Mouse (Mus musculus) thymus, postnatal 14 days (tissue): ENCODE results near the gene Rpl21.
"Not testable (repeated sequence)": the region's sequence is repeated elsewhere in the genome, so short reads cannot be mapped to it uniquely, and the experiment has no call there.

Source experiments
- DNase-seq: peaks from one replicate; pipeline ENCODE4 v3.0.0; 2021

The Rpl21 gene

DNA sequence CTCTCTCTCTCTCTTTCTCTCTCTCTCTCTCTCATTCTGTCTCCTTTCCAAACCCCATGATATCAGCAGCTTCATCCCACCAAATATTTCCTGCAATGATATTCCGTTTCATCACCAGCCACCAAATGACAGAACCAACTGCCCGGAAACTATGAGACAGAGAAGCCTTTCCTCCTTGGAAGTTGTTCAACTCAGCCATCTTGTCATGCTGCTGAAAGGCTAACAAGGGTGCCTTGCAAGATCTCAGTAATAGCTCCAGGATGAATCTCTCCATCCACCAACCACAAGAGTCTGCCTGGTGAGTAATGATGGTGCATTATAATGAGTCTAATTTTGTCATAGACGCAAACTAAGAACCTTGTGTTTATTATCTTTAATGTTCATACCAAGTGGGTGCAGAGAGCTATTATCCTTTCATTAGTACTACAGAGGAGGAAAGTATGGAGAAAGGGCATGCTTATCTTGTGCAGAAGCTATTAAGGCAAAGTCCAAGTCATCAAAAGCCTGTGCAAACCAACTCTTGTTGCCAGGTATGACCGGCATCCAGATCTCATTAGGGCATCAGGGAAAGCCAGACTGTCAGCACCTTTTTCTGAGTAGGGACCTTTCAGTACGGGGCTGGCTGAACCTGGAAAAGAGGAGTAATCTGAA, 40.4 kb downstream of the Rpl21 start:
- DNase-seq, result no peak

DNA sequence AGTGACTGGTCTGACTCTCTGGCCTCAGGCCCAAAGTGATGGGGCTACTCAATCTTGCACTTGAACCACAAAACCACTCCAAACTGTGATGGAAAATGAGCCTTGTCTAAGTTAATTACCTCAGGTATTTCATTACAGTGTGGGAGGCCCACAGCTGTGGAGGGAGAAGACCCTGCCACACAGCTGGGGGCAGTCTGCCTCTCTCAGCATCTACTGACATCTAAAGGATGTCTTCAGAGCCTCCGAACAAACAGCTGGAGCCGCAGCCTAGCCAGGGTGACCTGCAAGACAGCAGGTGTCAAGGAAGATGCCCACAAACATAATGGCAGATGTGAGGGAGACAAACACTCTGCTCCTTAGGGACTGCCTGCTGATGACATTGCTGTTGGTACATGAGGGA, 43.3 kb downstream of the Rpl21 start:
- no peak for DNase-seq

DNA sequence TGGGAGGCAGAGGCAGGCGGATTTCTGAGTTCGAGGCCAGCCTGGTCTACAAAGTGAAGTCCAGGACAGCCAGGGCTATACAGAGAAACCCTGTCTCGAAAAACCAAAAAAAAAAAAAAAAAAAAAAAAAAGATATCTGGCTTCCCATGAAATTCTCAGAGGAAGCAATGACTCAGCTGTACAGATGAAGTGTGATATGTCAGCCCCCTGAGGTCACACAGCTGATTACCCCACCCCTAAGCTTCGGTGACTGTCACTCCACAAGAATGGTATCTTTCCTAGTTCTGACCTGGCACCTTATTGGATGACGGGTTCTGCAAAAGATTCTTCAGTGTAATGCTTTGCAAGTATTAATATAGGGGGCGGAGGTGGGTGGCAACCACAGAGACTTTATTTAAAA, 45.2 kb downstream of the Rpl21 start:
- not testable (repeated sequence) for DNase-seq

DNA sequence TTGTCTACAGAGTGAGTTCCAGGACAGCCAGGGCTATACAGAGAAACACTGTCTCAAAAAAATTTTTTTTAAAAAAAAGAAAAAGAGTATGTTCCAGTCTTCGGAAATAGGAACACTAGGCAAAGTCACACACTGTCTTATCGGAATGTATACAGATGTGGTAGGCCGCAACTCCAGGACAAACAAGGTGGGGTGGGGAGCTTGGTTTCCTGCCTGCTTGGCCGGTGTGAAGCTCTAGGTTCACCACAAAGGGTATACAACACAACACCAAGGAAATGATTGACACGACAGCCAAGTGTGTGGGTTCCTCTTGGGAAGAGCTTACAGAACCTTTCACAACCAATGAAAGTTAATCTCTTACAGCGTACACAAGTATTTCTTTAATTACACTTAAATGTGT, 49.6 kb downstream of the Rpl21 start:
- DNase-seq, result no peak

DNA sequence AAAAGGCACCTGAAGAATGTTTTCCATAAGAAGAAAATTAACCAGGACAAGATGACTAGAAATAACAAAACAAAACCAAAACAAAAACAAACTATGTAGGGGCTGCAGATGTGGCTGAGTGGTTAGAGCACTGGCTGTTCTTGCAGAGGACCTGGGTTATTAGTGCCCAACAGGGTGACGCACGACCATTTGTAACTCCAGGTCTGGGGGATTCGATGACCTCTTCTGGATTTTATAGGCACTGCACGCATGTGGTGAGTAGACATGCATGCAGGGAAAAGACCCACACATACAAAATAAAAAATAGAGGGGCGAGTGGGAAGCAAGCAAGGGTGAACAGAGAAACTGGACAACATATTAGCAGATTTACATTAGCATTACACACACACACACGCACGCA, 50.4 kb downstream of the Rpl21 start:
- no peak for DNase-seq

DNA sequence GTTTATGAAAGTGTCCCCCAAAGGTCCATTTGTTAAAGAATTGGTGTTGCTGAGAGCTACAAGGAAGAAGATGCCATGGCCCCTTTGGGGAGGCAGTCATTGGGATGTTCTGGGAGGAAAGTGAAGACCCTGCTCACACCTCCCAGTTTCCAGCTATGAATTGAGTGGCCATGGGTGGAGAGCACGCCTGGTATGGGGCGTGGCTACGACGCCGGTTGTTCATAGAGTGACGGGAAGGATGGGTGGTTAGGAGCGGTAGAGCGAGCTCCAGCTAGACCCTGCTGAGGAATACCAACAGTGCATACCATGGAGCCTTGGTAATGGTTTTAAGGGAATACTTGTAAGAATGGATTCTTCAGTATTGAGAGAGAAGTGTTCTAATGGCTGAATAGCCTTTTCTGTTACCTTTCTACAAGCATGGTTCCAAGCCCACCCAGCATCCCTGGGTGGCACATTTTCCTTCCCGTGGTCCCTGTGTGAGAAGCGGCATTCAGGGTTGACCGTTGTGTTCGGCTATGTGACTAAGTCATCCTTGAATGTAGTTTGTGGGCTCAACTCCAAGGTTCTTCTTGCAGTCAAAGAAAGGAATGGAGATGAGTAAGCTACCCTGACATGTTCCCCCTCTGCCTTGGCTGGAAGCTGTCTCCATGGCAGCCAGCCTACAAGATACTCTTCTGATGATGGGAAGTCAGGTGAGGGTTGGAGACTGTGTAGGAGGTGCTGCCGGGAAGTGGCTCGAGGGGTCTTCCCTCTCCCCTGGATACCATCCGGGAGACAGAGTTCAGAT, 51.0 kb downstream of the Rpl21 start:
- DNase-seq, result no peak
